Mouse (Mus musculus): ENCODE measurements around the gene Isg20l2.

GRCm38 (mm10) chr3:87970939-87971488 lies 40.9 kb downstream of the Isg20l2 start, which contains the start of gene Nes:
- TF ChIP-seq CTCF (IDR thresholded peaks at IDR 0.05), result no peak
- peak; percentile 93 for TF ChIP-seq POLR2A (IDR thresholded peaks at IDR 0.05; ENCODE audit: insufficient read depth, low read depth, low read length)

Data from heart, adult 2 months (tissue).